8 mouse cellular contexts compared by ENCODE assay signal in the genomic region with DNA sequence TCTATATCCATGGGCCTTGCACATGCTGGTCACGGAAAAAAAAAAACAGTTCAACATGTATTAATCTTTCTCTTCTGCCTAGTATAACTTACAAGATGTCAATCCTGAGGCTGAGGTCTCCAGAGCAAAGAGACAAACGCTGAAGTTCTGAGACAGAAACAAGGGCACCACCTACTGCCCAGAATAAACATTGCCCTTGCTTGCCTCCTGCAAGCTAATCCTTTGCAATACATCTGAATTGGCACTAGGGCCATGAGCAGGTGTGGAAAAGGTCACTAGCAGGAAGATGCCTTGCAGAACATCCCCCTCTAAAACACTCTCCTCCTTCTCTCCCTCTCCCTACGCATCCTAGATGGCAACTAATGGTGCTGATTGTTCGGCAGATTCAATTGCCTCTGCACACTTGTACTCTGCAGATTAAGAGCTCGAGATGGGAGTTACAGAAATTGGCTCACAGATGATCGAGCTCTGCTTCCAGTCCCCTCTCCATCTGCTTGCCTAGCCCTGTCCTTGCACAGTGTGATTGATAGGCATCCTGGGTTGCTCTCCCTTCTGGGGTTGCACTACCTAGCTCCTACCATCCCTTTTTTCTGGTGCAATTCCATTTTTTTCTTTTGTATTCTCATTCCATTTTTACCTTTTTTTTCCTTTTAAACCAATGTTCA.
DNase-seq lines count a peak whose midpoint lies in the region; ATAC-seq and TF ChIP-seq lines count a peak whose summit lies in the region.

No protein-coding gene starts in this region.

- H3K27ac ChIP-seq in thymus, adult 2 months (ENCODE audit: control insufficient read depth, insufficient read depth, low read length), result no peak overlapping the region
- H3K27ac ChIP-seq in forebrain, embryonic 15.5 days (replicated peaks), result no peak overlapping the region
- no peak overlapping the region for H3K27ac ChIP-seq in neural tube, embryonic 13.5 days (replicated peaks)

- TF ChIP-seq CTCF in thymus, adult 2 months (IDR thresholded peaks at IDR 0.05; ENCODE audit: borderline replicate concordance, control insufficient read depth, extremely low read depth, insufficient read depth, low read length, poor library complexity), result no peak

- H3K9ac ChIP-seq in forebrain, embryonic 15.5 days (replicated peaks), result no peak overlapping the region
- no peak overlapping the region for H3K9ac ChIP-seq in neural tube, embryonic 13.5 days

- no peaks in the 10 kb centered on the region for H3K36me3 ChIP-seq in thymus, adult 2 months (ENCODE audit: control insufficient read depth, insufficient read depth, low read length)
- no peaks in the 10 kb centered on the region for H3K36me3 ChIP-seq in forebrain, embryonic 15.5 days
- no peaks in the 10 kb centered on the region for H3K36me3 ChIP-seq in neural tube, embryonic 13.5 days

- H3K4me3 ChIP-seq in thymus, adult 2 months (ENCODE audit: control insufficient read depth, insufficient read depth, low read length), result no peak overlapping the region
- no peak overlapping the region for H3K4me3 ChIP-seq in forebrain, embryonic 15.5 days
- H3K4me3 ChIP-seq in neural tube, embryonic 13.5 days, result no peak overlapping the region

- 48% methylated on average over 6 of the region's 6 CpGs for WGBS in thymus, adult 2 months
- 43% methylated on average over 6 of the region's 6 CpGs for WGBS in forebrain, embryonic 15.5 days
- WGBS in neural tube, embryonic 13.5 days, result 42% methylated on average over 6 of the region's 6 CpGs

- H3K4me2 ChIP-seq in forebrain, embryonic 15.5 days (replicated peaks), result no peak overlapping the region
- H3K4me2 ChIP-seq in neural tube, embryonic 13.5 days, result no peak overlapping the region

- TF ChIP-seq POLR2A in thymus, adult 2 months (IDR thresholded peaks at IDR 0.05; ENCODE audit: control insufficient read depth, extremely low read depth, insufficient read depth, low read length, poor library complexity), result no peak

- intact Hi-C loops in left cerebral cortex, postnatal 25 days (cut with DNase I), result loop anchor here (1.0 to 10.0 kb wide), 4 partner anchors 333 to 950 kb away; no protein-coding TSS in a partner anchor

- peak; percentile 1 for DNase-seq in thymus, adult 2 months
- DNase-seq in thymus, adult 18-20 months, result no peak
- peak; percentile 52 for DNase-seq in kidney, adult 18-20 months
- DNase-seq in left cerebral cortex, postnatal 25 days (ENCODE audit: low spot score in 2 of 2), result peak; percentile 77 to 81
- DNase-seq in spleen, postnatal 14 days (ENCODE audit: low spot score in 2 of 2), result no peak

- no peaks in the 10 kb centered on the region for H3K4me1 ChIP-seq in thymus, adult 2 months (replicated peaks; ENCODE audit: control insufficient read depth, insufficient read depth, low read length)
- H3K4me1 ChIP-seq in forebrain, embryonic 15.5 days, result 0 out of 2 replicates have a peak, but pooled peaks cover 3% of the 10 kb centered on the region
- H3K4me1 ChIP-seq in neural tube, embryonic 13.5 days (replicated peaks), result no peaks in the 10 kb centered on the region

- ATAC-seq in cerebellum, adult (ENCODE audit: insufficient number of reproducible peaks, low FRiP score, low TSS enrichment), result peak; percentile 96
- ATAC-seq in forebrain, embryonic 15.5 days (replicated peaks), result peak; percentile 85
- peak; percentile 74; the same call in 1 of the 2 replicates for ATAC-seq in neural tube, embryonic 13.5 days (ENCODE audit: low read depth)

- H3K9me3 ChIP-seq in forebrain, embryonic 15.5 days, result no peaks in the 10 kb centered on the region
- no peaks in the 10 kb centered on the region for H3K9me3 ChIP-seq in neural tube, embryonic 13.5 days

- no peaks in the 10 kb centered on the region for H3K27me3 ChIP-seq in thymus, adult 2 months (ENCODE audit: control insufficient read depth, insufficient read depth, low read length)
- no peaks in the 10 kb centered on the region for H3K27me3 ChIP-seq in forebrain, embryonic 15.5 days
- H3K27me3 ChIP-seq in neural tube, embryonic 13.5 days, result no peaks in the 10 kb centered on the region

Comparison
In these comparisons a context has a peak if more than half of its experiments do, and no peak if none do; other contexts are left out.
1. DNase-seq: peak in thymus, adult 2 months (single experiment), kidney, adult 18-20 months (single experiment) and left cerebral cortex, postnatal 25 days (2 of 2); none in thymus, adult 18-20 months (0 of 2) and spleen, postnatal 14 days (0 of 2).
2. Peak in every context shown above with its lines, with median percentiles within 50 percentile points of each other: ATAC-seq.